Mouse (Mus musculus) CH12.LX (cell line): ENCODE results near the gene Lrp10. TPM values are rescaled to one million over a fixed set of nuclear protein-coding genes. Genes with fewer than 3 reads are reported as not detected.

Source experiments
- DNase-seq: peaks from one replicate; pipeline ENCODE4 v3.0.0-alpha.2; 2013; ENCODE audit errors: extremely low read depth
- H3K27ac ChIP-seq: 2 replicates; pipeline ENCODE4 v1.5.1; 2012; ENCODE audit warnings: low read depth, mild to moderate bottlenecking, control low read depth, moderate library complexity; ENCODE audit not compliant: insufficient read depth
- H3K27me3 ChIP-seq: replicated peaks from 2 replicates; pipeline ENCODE3; 2012; ENCODE audit warnings: inconsistent platforms
- H3K36me3 ChIP-seq, 2 experiments: replicated peaks in 1 of 2; 2 replicates each; pipeline versions ENCODE3 to v1.6.1; 2012; ENCODE audit warnings: inconsistent platforms in 1 of 2, low read length in 1 of 2, mild to moderate bottlenecking in 1 of 2, mixed read lengths in 1 of 2, moderate library complexity in 1 of 2; ENCODE audit not compliant: control insufficient read depth in 1 of 2, insufficient read depth in 1 of 2
- H3K4me1 ChIP-seq, 2 experiments: 2 replicates each; pipeline ENCODE4 v1.6.1; 2012; ENCODE audit warnings: inconsistent platforms in 1 of 2, moderate library complexity in 1 of 2; ENCODE audit not compliant: insufficient read depth in 2 of 2, control insufficient read depth in 1 of 2
- H3K4me2 ChIP-seq: 2 replicates; pipeline ENCODE4 v1.6.1; 2012; ENCODE audit warnings: low read depth, mild to moderate bottlenecking, control low read depth; ENCODE audit not compliant: poor library complexity, insufficient read depth, severe bottlenecking
- H3K4me3 ChIP-seq, 3 experiments: fragments of 150-350 bp in 1 of 3; sonication (generic) in 1 of 3; replicated peaks in 1 of 3; 2 replicates each; pipeline versions ENCODE3 to v1.5.1; 2011 to 2012; ENCODE audit warnings: low read depth in 2 of 3, low read length in 2 of 3, mild to moderate bottlenecking in 2 of 3, moderate library complexity in 2 of 3, control low read depth in 1 of 3, improper control_type of control experiment in 1 of 3, inconsistent platforms in 1 of 3, mixed read lengths in 1 of 3; ENCODE audit not compliant: poor library complexity in 1 of 3
- H3K79me2 ChIP-seq: replicated peaks from 2 replicates; pipeline ENCODE4 v1.6.1; 2012; ENCODE audit warnings: mild to moderate bottlenecking, moderate library complexity; ENCODE audit not compliant: control insufficient read depth, poor library complexity, insufficient read depth, severe bottlenecking; ENCODE audit errors: extremely low read depth
- H3K9ac ChIP-seq: 2 replicates; pipeline ENCODE4 v1.6.1; 2012; ENCODE audit warnings: low read depth, mild to moderate bottlenecking, control low read depth, moderate library complexity; ENCODE audit not compliant: insufficient read depth
- H3K9me3 ChIP-seq: replicated peaks from 2 replicates; pipeline ENCODE3; 2012; ENCODE audit warnings: low read length, inconsistent platforms, mixed read lengths
- CTCF ChIP-seq, 2 experiments: IDR thresholded peaks in 1 of 2; conservative IDR thresholded peaks in 1 of 2; 2 replicates each; pipeline ENCODE4 v1.5.1; 2011 to 2012; ENCODE audit warnings: low read depth in 2 of 2, low read length in 2 of 2, improper control_type of control experiment in 1 of 2, inconsistent platforms in 1 of 2, mild to moderate bottlenecking in 1 of 2, moderate library complexity in 1 of 2
- E2F4 ChIP-seq: IDR thresholded peaks from 2 replicates; pipeline ENCODE4 v1.6.1; 2011; ENCODE audit warnings: low read depth, low read length, improper control_type of control experiment; ENCODE audit not compliant: insufficient replicate concordance
- ELF1 ChIP-seq: IDR thresholded peaks from 2 replicates; pipeline ENCODE4 v1.6.1; 2014; ENCODE audit warnings: low read depth, mild to moderate bottlenecking, inconsistent platforms, low read length, improper control_type of control experiment
- EP300 ChIP-seq: IDR thresholded peaks from 2 replicates; pipeline ENCODE4 v1.6.1; 2011; ENCODE audit warnings: low read length, improper control_type of control experiment
- ETS1 ChIP-seq: conservative IDR thresholded peaks from 2 replicates; pipeline ENCODE4 v1.6.1; 2012; ENCODE audit warnings: low read depth, mild to moderate bottlenecking, inconsistent platforms, low read length, improper control_type of control experiment, moderate library complexity
- KAT2A ChIP-seq: IDR thresholded peaks from 2 replicates; pipeline ENCODE4 v1.6.1; 2012; ENCODE audit warnings: low read length, improper control_type of control experiment, inconsistent platforms; ENCODE audit not compliant: insufficient replicate concordance
- MYC ChIP-seq: IDR thresholded peaks from 2 replicates; pipeline ENCODE4 v1.6.1; 2011; ENCODE audit warnings: low read depth, mild to moderate bottlenecking, improper control_type of control experiment, low read length
- NRF1 ChIP-seq: IDR thresholded peaks from 2 replicates; pipeline ENCODE4 v1.6.1; 2014; ENCODE audit warnings: low read depth, mild to moderate bottlenecking, inconsistent platforms, low read length, improper control_type of control experiment, moderate library complexity
- PAX5 ChIP-seq: IDR thresholded peaks from 2 replicates; pipeline ENCODE4 v1.6.1; 2012; ENCODE audit warnings: low read length, inconsistent platforms, mixed read lengths
- POLR2A ChIP-seq: IDR thresholded peaks from 2 replicates; pipeline ENCODE4 v1.6.1; 2011; ENCODE audit warnings: low read depth, mild to moderate bottlenecking, improper control_type of control experiment, low read length
- POLR2AphosphoS2 ChIP-seq: IDR thresholded peaks from 2 replicates; pipeline ENCODE4 v1.6.1; 2011; ENCODE audit warnings: low read depth, low read length, improper control_type of control experiment
- RAD21 ChIP-seq: IDR thresholded peaks from 2 replicates; pipeline ENCODE4 v1.6.1; 2011; ENCODE audit warnings: low read depth, mild to moderate bottlenecking, low read length, improper control_type of control experiment, moderate library complexity
- UBTF ChIP-seq: IDR thresholded peaks from 2 replicates; pipeline ENCODE4 v1.6.1; 2012; ENCODE audit warnings: low read depth, mild to moderate bottlenecking, inconsistent platforms, low read length, improper control_type of control experiment, moderate library complexity
- ZKSCAN1 ChIP-seq: IDR thresholded peaks from 2 replicates; pipeline ENCODE4 v1.6.1; 2012; ENCODE audit warnings: low read depth, inconsistent platforms, low read length, improper control_type of control experiment, borderline replicate concordance
- ZMIZ1 ChIP-seq: IDR thresholded peaks from 2 replicates; pipeline ENCODE4 v1.6.1; 2012; ENCODE audit warnings: low read depth, mild to moderate bottlenecking, inconsistent platforms, low read length, improper control_type of control experiment
- dilution Hi-C: fragments of 300-500 bp; cut with MboI; formaldehyde crosslinking; loops from 2 replicates; pipeline ENCODE4 v1.14.3; 2020; ENCODE audit warnings: low sequenced_read_pairs; ENCODE audit not compliant: extremely low pct_unique_long_range_greater_than_20kb, extremely low pct_ligation_motif_present
- in situ Hi-C: fragments of 300-500 bp; cut with MboI; formaldehyde crosslinking; loops from 3 replicates; pipeline ENCODE4 v1.14.3; 2019; ENCODE audit warnings: low sequenced_read_pairs, low pct_ligation_motif_present, low pct_unique_long_range_greater_than_20kb, mixed read lengths
- polyA plus RNA-seq: library from polyadenylated mRNA; unstranded; fragments of >175 nt; gene quantifications from 2 replicates; pipeline ENCODE4 v1.2.1, GENCODE M21; 2012; ENCODE audit warnings: low read depth; ENCODE audit not compliant: insufficient read length
- total RNA-seq, 2 experiments: library from RNA; depleted of rRNA; stranded (reverse); fragments of 300-350 nt in 1 of 2; fragments of >200 nt in 1 of 2; gene quantifications; 2 replicates each; pipeline ENCODE4 v1.2.3; 2012 to 2014

Lrp10 gene
- total and polyA plus RNA-seq, 3 experiments: 28.7 to 79.8 (median 60.0) TPM

DNA sequence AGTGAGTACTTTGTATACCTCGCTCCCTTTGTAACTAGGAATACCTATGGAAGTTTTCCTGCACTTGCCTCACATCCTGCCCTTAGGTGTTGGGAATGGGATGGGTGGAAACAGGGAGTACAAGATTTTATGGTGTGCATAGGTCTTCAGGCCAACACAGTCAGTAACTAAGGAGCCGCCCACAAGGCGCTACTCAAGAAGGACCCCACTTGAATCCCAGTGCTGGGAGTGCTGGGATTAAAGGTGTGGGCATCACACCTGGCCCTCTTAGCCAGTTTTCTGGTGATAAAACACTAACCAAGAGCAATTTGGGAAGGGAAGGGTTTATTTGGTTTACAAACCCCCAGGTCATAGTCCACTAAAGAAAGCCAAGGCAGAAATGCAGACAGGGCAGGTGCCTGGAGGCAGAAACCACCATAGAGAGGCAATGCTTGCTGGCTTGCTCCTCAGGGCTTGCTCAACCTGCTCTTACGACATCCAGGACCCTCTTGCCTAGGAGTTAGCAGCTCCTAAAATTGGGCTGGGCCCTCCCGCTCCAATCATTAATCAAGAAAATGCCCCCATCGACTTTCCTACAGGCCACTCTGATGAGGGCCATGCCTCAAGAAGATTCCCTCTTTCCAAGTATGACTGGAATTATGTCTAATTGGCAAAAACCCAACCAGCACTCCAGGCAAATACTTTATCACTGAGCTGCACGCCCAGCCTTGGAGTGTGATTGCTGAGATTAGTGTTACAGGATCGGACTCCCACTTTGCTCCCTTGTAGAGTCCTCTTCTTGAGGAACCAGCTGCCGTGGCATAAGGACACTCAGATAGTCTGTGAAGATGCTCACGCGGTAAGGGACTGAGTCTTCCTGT is 9.0 kb upstream of the Lrp10 start:
- Histone ChIP-seq H3K4me3 (no peak overlapping the region), H3K4me1 (no peaks in the 10 kb centered on the region), H3K9me3 (peaks cover 3% of the 10 kb centered on the region), H3K27me3 (no peaks in the 10 kb centered on the region), H3K79me2 (no peaks in the 10 kb centered on the region), H3K27ac (no peak overlapping the region), H3K9ac (no peak overlapping the region), H3K36me3 (no peaks in the 10 kb centered on the region), H3K4me2 (no peak overlapping the region)
- TF ChIP-seq CTCF (conservative IDR thresholded peaks at IDR 0.05 in 1 of 2, IDR thresholded peaks at IDR 0.05 in 1 of 2; ENCODE audit: low read depth in 2 of 2, low read length in 2 of 2) (no peak), PAX5 (no peak), E2F4 (no peak)
- DNase-seq: no peak
- in situ Hi-C loops (loop anchor here (5.0 kb wide), 1 partner anchor 38 kb away; the partner anchor contains the start of gene Slc7a7), dilution Hi-C loops (no loop called here)

DNA sequence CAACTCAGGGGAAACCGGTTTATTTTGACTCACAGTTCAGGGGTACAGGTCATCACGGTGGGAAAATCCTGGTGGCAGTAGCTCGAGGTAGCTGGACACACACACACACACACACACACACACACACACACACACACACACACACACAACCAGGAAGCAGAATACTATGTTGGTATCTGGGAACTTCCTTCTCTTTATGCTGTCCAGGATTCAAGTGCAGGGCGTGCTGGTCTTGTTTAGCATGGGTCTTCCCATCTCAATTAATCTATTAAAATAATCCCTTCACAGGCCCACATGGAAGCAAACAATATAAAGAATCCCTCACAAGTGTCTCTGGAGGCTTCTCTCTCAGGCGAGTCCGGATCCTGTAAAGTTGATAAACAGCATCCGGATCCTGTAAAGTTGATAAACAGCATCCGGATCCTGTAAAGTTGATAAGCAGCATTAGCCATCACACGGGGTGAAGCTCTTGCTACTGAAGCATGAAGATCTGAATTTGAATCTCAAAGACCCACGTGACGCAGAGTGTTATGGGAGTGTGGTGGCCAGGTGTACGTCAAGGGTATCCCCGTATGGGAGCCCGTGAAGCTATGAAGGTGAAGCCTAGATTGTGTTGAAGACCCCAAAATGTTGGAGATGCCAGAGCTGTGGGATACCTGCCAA is 5.9 kb upstream of the Lrp10 start:
- no peaks in the 10 kb centered on the region for H3K36me3 ChIP-seq
- H3K4me1 ChIP-seq: peaks cover 4 to 11% of the 10 kb centered on the region in 2 experiments; a peak in 3 of 4 replicates
- H3K9ac ChIP-seq: no peak overlapping the region
- H3K4me2 ChIP-seq: no peak overlapping the region
- DNase-seq: no peak
- no peaks in the 10 kb centered on the region for H3K79me2 ChIP-seq
- no peak overlapping the region for H3K4me3 ChIP-seq
- in situ Hi-C loops (no loop called here), dilution Hi-C loops (no loop called here)
- H3K27me3 ChIP-seq: no peaks in the 10 kb centered on the region
- TF ChIP-seq RAD21 (no peak), MYC (no peak), ETS1 (no peak), ZMIZ1 (no peak), ZKSCAN1 (no peak), ELF1 (no peak)
- no peak overlapping the region for H3K27ac ChIP-seq
- H3K9me3 ChIP-seq: peaks cover 3% of the 10 kb centered on the region

DNA sequence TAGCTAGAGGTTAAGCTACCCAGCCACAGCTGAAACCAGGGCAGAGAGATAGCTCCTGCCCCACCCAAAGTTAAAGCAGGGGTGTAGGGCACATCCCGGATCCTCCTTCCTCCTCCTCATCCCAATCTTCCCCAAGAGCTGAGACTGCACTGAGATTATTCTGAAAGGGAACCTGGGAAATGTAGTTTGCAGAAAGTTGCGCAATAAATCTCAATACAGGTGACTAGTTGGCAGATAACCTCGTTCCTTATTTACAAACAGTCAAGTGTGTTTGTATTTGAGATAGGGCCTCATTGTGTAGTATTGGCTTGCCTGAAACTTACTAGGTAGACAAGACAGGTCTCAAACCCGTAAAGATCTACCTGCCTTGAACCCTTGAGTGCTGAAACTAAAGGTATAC is 1.8 kb upstream of the Lrp10 start:
- Histone ChIP-seq H3K4me1 (peaks cover 4 to 27% of the 10 kb centered on the region in 2 experiments; a peak in 3 of 4 replicates), H3K27ac (no peak overlapping the region), H3K9me3 (peaks cover 2% of the 10 kb centered on the region), H3K36me3 (peaks cover 6 to 16% of the 10 kb centered on the region in 2 experiments), H3K4me3 (no peak overlapping the region), H3K27me3 (no peaks in the 10 kb centered on the region), H3K4me2 (no peak overlapping the region)
- in situ Hi-C loops: loop anchor here (10.0 kb wide), 1 partner anchor 53 kb away; the partner anchor contains the start of gene Prmt5
- DNase-seq: no peak
- no peak for TF ChIP-seq UBTF
- TF ChIP-seq POLR2A: no peak
- no peak for TF ChIP-seq NRF1
- no peak for TF ChIP-seq EP300
- no peak for TF ChIP-seq POLR2AphosphoS2
- no peak for TF ChIP-seq KAT2A
- no peak for TF ChIP-seq CTCF (conservative IDR thresholded peaks at IDR 0.05 in 1 of 2, IDR thresholded peaks at IDR 0.05 in 1 of 2; ENCODE audit: low read depth in 2 of 2, low read length in 2 of 2)
- TF ChIP-seq, all 38 proteins: peak for 0
- dilution Hi-C loops: no loop called here
- H3K79me2 ChIP-seq: peaks cover 3% of the 10 kb centered on the region; the same call in 1 of the 2 replicates
- H3K9ac ChIP-seq: no peak overlapping the region
